ENCODE assay signal across 16 mouse cellular contexts in the genomic region with DNA sequence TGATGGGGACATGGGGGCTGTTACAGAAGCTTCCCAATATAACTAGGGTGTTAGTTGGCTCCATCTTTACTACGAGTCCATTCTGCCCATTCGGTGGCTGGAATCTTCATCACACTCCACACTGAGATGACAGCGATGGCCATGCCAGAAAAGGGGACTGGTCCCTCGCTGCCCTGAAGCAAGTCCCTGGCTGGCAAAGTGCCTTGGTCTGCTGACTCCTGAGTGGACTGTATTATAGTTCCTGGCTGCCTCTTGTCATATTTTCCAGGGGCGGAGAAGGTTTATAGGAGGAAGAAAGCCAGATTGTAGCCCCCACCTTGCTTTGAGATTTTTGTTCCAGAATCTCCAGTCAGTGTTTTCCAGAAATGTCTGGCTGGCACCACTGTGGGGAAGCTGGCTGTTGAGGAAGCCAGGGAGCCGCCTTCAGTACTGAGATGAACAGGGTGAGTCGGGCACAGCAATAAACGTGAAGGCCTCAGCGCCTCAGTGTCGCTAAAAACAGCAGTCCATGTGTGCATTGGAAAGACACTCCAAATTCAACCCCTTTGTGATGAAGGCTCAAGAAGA. TPM values are rescaled to one million over a fixed set of nuclear protein-coding genes. Genes with fewer than 3 reads are reported as not detected.
DNase-seq lines count a peak whose midpoint lies in the region; ATAC-seq lines count a peak whose summit lies in the region.
"Had no signal": no experiment of that assay in that cellular context is flagged by ENCODE, and none has a peak within 500 bp of the region (broad histone marks: within the 10 kb centered on the region; RNA-seq: fewer than 3 reads in every experiment).

No protein-coding gene starts in this region.

- ATAC-seq in frontal cortex, adult (ENCODE audit: low TSS enrichment): peak; percentile 70; the same call in 1 of the 2 replicates
- ATAC-seq: forebrain, embryonic 16.5 days; hindbrain, postnatal 0 days; midbrain, embryonic 16.5 days had no signal

- no peak for DNase-seq in frontal cortex, postnatal 14 days (ENCODE audit: low spot score in 2 of 2)
- peak; percentile 51 for DNase-seq in heart, postnatal 4 days
- no peak for DNase-seq in heart, postnatal 10 days
- peak; percentile 32 to 38 for DNase-seq in right cerebral cortex, postnatal 10 days (ENCODE audit: low spot score in 2 of 2)
- DNase-seq in right cerebral cortex, adult 2 months (ENCODE audit: low spot score in 2 of 2): no peak
- peak; percentile 54 for DNase-seq in lung, postnatal 14 days
- DNase-seq in adrenal gland, postnatal 25 days: no peak
- DNase-seq: adrenal gland, postnatal 10 days; cerebellum, adult 9-10 months; kidney, adult 11 months; kidney, postnatal 4 days had no signal

- intact Hi-C loops in heart, postnatal 10 days (cut with DNase I): no loop called here

RNA-seq across cellular contexts. Expression of a gene that starts 40.4 kb away (rescaled TPM):
- total RNA-seq in heart, postnatal 4 days (2021): 100 to 1,000 TPM; 153 to 163 TPM
- total RNA-seq in heart, postnatal 10 days (2021): 100 to 1,000 TPM; 186 to 200 TPM
- total RNA-seq in adrenal gland, postnatal 25 days (2021): 427 and 469 TPM in 2 replicates
- total RNA-seq: common myeloid progenitor, adult 5-6 weeks had no signal

Comparison
In these comparisons a context has a peak if more than half of its experiments do, and no peak if none do; other contexts are left out.
1. DNase-seq: peak in heart, postnatal 4 days (single experiment), right cerebral cortex, postnatal 10 days (2 of 2) and lung, postnatal 14 days (single experiment); none in frontal cortex, postnatal 14 days (0 of 2), heart, postnatal 10 days (0 of 2), right cerebral cortex, adult 2 months (0 of 2) and adrenal gland, postnatal 25 days (single experiment).